Mouse (Mus musculus) heart, adult 8-10 months (tissue): ENCODE measurements around the gene Rcc1. TPM values are rescaled to one million over a fixed set of nuclear protein-coding genes. Genes with fewer than 3 reads are reported as not detected.

ENCODE experiments used
- DNase-seq: peaks from one replicate; pipeline ENCODE4 v3.0.0; 2022; ENCODE audit warnings: low spot score
- total RNA-seq, 4 experiments: library from RNA; stranded (reverse); gene quantifications; 2 replicates each; pipeline ENCODE4 v1.2.4; 2022

Gene Rcc1
- total RNA-seq, result 1 to 10 TPM; 5.9 to 7.8 (median 7.4) TPM

DNA sequence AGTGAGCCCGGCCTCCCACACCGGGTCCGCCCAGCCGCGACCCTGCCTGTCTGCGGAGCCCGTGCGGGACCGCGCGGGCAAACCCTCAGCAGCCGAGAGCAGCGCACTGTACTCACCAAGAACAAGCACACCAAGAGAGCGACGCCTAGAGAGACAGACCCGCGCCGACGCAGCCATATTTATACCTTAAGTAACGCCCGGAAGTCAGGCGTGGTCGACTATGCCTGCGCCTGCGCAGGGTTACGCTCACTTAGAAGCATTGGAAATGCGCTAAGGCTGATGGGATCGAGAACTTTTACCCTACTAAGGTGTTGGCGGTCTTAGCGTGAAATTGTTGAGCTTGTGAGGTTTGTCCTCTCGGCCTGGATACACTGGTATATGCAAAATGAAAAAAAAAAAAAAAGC, at the start of gene Rcc1:
TSS of gene Rcc1 (minus strand) at position 125 of the 405 bp plus-strand sequence.
- DNase-seq, result peak; percentile 94

DNA sequence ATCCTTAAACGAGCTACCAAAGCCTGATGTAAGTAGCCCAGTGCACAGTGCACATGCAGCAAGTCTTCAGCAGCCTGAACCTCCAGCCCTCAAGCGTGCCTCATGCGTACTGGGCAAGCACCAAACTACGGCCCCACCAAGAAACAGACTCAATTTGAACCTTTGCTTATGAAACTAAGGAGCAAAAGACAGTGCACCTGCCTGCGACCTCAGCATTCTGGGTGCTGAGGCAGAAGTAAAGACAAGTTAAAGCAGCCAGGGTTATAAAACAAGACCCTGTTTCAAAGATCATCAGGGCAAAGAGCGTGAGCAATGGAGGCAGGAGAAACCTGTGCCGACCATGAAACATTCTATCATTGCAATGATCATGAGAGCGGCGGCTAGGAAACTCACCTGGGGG, 47.6 kb upstream of the Rcc1 start:
- no peak for DNase-seq

DNA sequence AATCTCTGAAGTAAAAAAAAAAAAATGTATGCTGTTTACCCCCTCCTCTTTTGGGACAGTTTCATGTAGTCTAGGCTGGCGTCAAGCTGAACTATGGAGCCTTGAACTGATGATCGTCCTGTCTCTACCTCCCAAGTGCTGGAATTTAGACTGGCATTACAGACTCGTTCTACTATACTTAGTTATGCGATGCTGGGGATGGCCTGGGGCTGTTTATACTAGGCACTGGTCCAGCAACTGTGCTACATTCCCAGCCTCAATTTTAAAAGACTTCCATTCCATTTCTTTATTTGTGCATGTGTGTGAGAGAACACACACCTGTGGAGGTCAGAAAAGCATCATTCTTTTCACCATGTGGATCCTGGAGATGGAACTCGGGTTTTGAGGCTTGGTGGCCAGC, 45.5 kb upstream of the Rcc1 start:
- no peak for DNase-seq

DNA sequence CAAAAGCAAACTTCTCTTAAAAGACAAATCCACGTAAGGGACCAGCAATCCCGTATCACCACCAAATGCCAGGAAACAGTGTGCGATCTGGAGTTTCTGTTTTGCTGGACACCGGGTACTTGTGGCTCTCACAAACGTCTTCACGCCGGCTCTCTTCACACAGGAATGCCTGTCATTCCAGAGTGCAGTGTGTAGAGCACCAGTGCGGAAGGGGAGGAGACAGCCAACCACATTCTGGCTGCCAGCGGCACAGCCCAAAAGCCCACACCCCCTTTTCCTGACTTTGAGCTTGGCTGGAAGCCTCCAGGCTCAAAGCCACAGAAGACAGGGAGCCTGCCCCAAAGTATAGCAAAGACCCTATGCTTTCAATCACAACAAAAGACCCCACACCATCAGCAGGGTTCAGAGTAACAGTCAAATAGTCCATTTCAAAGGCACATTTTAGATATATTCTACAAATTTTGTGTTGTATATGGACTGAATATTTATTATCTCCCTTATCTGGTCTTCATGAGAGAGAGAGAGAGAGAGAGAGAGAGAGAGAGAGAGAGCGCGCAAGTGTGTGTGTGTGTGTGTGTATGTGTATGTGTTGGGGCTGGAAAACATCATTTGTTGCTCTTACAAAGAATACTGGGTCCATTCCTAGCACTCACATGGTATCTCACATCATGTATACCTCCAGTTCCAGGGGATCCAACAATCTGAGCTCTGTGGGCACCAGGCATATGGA, 44.8 kb upstream of the Rcc1 start:
- peak; percentile 91 for DNase-seq

DNA sequence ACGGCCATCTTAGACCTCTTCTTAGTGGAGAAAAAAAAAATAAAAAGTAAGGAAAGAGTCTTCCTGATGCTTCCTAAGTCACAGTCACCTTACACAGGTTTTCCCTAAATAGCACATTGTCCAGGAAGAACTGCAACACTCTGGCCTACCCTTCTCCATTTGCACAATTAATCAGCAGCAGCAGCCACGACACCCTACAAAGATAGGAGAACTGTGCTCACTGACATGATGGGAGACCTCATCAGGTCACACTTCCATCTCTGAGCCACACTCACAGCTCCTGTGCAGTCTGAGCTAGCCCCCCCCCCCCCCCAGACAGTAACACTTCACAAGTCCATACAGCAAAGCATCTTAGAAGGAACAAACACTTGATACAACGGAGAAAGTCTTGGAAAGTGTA, 43.7 kb upstream of the Rcc1 start:
- no peak for DNase-seq

DNA sequence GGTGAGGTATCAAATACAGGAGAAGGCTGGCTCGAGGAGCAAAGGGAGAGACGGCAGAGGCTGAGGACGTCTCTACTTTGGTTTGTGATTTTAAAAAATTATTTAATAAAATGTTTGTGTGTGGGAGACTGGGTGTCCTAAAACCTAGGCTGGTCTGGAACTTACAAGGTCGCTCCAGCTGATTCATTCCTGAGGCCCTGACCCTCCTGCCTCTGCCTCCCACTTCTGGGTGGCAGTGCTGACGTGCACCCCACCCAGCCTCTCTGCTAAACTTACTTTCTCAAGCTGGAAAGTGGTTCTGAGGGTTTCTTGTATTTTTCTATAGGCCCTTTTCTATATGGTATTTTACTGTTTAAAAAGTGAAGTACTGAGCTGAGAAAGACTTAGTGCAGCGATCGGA, 42.8 kb upstream of the Rcc1 start:
- DNase-seq, result no peak

DNA sequence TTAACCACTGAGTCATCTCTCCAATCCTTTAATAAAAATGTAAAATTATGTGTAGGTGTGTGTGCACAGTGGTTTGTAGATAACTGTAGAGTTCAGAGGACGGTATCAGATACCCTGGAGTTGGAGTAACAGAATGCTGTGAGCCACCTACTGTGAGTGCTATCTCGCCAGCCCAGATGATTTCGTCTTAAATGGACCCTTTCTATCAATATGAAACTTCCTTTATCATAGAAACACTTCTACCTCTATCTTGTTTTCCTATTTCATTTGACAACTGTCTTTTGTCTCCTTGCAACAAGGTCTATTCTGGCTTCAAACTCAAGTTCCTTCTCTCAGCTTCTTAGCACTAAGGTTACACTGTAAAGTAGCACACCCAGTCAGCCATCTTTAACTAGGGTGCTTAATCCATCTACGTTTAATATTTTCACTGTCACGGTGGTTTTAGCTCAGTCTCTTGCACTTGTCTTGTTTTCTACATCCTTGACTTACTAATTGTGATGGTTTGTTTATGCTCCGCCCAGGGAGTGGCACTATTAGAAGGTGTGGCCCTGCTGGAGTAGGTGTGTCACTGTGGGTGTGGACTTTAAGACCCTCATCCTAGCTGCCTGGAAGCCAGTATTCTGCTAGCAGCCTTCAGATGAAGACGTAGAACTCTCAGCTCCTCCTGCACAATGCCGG, 37.8 kb upstream of the Rcc1 start:
- no peak for DNase-seq

DNA sequence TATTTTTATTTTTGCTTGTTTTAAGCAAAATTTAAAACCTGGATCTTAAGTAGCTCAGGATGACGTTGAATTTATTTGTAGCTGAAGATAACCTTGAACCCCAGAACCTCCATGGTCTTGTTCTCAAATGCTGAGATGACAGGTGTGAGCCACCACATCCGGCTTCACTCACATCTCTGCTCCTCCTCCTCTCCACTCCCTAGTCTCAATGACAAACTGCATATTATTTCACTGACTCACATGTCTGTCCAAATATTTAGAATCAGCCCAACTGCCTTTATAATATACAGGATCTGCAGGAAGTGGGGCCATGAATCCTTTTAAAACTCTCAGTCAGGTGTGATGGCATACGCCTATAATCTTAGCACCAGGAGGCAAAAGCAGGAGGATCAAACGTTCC, 35.9 kb upstream of the Rcc1 start:
- no peak for DNase-seq

DNA sequence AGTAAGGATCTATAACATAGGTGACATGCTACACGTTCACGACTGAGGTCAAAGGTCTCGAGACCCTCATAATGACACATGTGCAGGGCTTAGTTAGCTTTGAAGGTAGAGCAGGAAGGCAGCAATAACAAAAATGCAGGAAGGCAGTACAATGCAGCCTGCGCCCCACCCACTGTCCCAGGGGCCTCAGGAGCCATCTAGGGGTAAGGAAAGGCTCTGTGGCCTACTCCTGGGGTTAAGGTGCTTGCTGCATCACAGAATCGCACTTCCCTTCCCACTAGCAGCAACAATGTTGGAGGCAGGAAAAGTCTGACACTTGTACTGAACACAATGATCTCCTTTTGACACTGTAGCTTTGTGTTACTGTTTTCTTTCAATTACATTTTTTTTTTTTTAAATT, 34.2 kb upstream of the Rcc1 start:
- DNase-seq, result peak; percentile 36

DNA sequence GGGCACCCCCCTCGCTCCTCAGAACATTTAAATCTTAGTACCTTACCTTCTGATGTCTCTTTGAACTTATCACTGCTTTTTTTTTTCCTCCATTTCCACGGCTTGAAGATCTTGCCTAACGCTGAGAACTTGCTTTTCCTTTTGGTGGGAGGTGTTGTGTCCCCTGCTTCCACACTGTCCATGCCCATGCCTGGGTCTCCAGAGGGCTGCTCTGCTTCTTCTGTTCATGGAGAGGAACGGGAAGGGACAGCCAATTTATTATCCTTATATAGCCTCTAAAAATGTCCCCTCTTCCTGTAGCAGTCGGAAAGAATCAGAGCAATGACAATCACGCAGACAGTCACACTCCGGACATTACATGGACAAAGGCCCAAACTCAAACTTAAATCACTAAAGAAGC, 33.4 kb upstream of the Rcc1 start:
- DNase-seq, result peak; percentile 41

DNA sequence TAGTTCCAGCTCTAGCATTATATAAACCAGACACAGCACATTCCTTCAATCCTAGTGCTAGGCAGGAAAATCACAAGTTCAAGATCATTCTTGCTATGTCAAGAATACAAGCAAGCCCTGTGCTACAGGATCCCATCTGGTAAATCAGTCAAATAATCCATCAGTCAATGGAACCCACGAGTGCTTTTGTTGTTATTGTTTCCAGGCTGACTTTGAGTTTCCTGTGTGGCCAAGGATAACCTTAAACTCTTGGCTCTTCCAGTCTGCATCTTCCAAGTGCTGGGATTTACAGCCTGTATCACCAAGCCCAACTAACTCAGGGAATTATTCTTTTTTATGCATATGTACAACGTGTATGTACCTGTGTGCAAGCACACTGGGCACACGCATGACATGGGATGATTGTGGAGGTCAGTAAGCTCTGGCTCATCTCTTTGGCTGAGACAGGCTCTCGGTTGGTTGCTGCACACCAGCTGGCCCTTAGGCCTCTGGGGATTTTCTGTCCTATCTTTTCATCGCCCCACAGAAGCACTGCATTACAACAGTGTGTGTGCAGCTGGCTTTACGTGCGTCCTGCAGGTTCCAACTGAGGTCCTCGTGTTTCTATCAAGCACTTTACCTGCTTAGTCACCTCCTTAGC, 32.5 kb upstream of the Rcc1 start:
- peak; percentile 57 for DNase-seq

DNA sequence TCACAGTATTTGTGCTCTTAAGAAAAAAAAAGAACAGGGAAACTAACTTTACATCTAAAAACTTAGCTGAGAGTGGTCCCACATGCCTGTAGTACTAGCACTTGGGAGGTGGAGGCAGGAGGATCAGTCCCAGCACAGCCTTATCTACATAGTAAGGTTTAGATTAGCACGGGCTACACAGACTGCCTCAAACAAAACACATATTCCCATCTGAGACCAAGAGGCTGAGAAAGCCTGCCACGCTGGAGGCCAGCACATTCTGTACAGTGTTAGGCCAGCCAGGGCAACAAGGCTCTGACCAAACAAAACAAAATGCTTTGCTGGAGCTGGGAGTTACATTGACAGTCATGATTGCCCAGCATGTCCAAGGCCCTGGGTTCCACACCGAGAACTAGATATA, 30.1 kb upstream of the Rcc1 start:
- DNase-seq, result peak; percentile 38

DNA sequence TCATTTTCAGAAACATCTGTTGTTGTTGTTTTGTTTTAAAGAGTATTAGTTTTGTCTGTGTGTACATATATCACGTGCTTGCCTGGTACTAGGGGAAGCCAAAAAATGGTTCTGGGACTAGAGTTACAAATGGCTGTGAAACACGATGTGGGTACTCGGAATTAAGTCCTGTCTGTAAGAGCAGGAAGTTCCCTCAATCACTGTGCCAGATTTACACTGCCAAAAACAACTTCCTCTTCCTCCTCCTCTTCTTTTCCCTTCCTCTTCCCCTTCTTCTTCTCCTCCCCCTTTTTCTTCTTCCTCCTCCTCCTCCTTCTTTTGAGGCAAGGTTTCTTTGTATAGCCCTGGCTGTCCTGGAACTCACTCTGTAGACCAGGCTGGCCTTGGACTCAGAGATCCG, 28.9 kb upstream of the Rcc1 start:
- no peak for DNase-seq

DNA sequence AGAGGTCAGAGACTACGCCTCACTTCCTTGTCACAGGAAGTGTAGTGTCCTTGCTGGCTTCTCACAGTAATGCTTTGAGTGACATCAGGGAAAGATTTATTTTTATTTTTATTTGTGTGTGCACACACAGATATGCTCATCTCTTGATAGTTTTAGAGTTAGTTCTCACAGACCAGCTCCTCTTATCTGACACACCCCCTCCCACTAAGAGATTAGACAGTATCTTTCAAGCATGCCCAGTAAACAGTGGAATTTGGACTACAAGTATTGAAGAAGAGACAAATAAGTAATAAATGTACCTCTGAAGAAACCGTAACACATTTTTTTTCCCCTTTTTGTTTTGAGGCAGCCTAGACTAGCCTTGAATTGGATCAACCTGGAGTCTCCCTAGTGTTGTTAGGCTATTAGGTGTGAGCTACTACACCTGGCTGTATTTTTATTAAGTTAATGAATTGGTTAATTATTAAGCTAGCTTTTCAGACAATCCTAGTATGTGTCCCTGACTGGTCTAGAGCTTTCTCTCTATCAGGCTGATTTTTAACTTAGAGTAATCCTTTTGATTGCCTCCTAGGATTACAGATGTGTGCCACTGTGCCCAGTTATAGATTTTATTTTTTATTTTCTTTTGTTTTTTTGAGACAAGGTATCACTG, 27.7 kb upstream of the Rcc1 start:
- DNase-seq, result no peak

DNA sequence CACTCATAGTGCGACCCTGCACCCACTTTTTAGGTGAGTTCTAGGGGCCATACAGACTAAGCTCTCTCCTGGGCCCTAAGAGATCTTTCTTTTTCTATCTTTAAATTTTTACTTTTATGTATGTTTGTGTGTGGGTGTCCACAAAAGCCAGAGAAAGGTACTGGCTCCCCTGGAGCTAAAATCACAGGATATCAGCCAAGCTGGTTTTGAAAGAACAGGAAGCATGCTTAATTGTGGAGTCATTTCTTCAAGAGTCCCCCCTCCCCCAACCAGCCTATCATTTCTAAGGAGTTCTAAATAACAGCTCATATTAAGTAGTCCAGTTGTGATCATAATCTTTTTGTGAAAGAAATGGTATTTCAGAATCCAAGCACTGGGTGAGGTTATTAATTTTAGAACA, 20.4 kb upstream of the Rcc1 start:
- no peak for DNase-seq

DNA sequence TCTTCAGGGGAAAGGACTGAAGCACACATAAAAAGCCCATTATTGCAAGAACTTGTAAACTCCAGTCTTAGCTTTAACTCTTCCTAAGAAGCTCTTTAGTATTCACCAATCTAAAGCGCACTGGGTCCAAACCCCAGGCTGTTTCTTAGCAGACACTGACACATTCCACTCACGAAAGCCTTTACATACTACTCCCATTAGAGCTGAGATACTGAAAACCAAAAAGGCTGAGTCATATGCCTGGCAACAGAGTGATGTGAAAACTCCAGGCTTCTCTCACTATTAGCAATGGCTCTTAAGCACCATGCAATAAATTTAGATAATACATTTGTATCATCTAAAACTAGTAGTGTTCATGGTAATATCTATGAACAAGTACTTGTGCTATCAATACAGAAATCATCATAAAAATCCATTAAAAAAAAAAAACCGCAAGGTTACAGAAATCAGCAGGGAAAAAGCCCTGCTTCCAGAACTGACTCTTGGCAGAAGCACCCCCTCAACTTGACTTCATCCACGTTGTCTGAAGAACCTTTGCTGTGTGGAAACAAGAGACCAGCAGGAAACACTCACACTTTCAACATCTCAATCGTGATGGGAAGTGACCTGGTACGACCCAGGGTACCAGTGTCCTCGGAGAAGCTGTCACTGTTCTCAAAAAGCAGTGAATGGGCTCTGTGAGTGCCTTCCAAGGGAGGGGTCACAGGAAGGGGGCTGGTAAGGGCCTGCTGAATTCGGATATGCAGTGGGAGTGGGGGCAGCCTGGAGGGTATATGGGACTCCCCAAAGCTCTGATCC, 16.7 kb upstream of the Rcc1 start:
- no peak for DNase-seq

DNA sequence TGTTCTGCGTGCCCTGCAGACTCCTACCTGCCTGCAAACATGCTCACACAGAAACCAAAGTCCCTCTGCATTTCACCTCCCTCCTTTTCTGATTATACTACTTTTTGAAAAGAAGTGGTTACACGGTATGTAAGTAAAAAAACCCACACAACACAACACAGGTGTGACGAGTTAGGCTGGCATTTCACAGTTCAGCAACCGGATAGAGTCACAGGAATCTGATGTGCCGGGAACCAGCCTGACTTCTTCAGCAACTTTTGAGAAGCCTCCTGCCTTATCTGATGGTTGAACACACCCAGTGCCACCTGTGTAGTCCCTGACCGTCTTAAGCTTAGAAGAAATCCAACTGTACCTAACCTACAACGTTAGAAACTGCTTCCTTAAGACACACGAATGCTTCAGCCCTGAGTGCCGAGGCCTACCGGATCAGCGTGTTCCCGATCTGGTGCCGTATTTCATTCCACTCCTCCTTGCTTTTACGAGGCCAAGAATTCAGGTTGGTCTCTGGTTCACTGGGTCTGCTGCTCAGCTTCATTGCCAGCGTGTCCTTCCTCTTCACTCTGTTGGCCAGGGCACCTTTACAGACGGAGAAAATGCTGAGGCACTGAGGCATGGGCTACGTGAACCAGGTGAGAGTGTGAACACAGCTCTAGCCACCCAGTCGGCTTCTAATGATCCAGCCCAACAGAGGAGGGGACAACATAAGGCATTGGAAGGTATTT, 14.2 kb upstream of the Rcc1 start:
- DNase-seq, result no peak

DNA sequence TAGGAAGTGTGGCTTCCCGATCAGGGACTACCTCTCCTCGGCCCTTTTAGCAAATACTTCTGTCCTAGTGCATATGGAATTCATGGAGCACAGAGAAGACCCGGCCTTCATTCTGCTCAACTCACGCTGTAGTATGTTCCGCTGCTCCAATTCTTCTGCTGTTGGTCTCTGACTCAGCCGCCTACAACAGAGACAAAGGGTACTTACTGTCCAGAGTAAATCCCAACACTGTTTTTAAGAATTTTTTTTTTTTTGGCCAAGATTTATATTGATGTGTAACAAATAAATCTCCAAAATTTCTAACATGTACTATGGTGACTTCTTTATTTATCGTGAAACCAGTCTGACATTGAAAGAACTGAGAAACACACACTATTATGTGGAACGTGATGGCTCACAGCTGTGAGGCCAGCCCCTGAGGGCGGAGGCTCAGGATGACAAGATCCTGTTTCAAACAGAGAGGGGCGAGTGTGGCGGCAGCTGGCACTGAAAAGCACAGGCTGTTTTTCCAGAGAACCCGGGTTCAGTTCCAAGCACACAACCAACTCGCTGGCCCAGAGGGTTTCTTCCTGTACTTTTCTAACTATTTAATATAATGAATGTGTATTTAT, 12.2 kb upstream of the Rcc1 start:
- DNase-seq, result no peak

DNA sequence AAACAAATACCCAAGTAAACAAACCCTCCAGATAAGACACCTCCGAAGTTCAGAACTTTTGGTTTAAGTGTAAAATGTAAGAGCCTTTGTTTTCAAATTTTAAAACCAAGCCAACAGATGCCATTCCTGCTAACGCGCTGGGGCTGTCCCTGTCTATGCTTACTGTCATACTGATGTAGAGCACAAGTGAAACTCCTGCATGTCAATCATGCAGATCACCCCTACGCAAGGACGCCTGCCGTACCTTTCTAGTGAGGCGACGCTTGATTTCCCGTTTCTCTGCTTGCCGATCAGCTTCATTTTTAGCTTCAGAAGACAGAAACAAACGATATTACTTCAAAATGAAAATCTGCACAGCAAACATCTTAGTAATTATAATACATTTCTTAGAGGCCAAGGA, 10.1 kb upstream of the Rcc1 start:
- DNase-seq, result no peak

DNA sequence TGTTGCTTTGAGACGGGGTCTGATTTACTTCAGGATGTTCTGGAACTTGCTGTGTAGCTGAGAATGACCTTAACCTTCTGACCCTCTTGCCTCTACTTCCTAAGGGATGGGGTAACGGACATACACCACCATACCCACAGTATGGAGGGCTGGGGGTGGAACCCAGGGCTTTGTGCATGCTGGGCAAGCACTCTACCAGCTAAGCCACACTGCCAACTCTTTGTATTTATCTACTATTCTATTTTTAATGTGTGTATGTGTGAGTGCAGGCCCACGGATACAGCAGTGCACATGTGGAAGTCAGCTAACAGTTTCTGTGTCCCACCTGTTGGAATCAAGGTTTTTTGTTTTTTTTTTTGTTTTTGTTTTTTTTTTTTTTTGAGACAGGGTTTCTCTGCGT, 6.1 kb upstream of the Rcc1 start:
- DNase-seq, result no peak

DNA sequence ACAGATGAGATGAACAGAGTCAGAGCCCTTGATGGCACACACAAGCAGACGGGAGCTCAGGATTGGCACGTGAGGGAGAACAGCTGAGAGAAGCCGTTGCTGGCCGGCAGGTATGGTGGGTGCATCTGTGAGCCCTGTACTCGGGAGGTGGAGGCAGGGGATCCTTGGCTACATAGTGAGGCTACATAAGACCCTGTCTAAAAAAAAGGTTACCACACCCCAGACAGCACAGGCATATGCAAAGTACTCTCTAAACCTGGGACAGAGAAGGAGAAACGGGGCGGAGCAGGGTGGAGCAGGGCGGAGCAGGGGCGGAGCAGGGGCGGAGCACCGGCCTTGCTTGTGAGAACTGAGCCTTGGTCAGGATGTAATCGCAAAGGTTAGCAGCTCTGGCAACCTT, 2.8 kb upstream of the Rcc1 start:
- DNase-seq, result no peak
